Mouse (Mus musculus) fat pad, adult 2 months (tissue): Measurements from ENCODE around the gene Fabp3.

ENCODE experiments used
- DNase-seq: peaks from one replicate; pipeline ENCODE4 v3.0.0-alpha.2; 2011; ENCODE audit warnings: low read depth, low spot score; ENCODE audit errors: extremely low read depth

The Fabp3 gene

GRCm38 (mm10) chr4:130308231-130309081 lies at the start of gene Fabp3, which contains the start of gene Gm10570:
Gene Fabp3, plus strand, starts transcription at chr4:130308595.
Gene Gm10570, minus strand, starts transcription at chr4:130308674.
- no peak for DNase-seq

GRCm38 (mm10) chr4:130260406-130260805 lies 48.0 kb upstream of the Fabp3 start:
- DNase-seq, result no peak

GRCm38 (mm10) chr4:130264131-130264530 lies 44.3 kb upstream of the Fabp3 start:
- DNase-seq, result no peak

GRCm38 (mm10) chr4:130264698-130265349 lies 43.6 kb upstream of the Fabp3 start:
- no peak for DNase-seq

- no peak for DNase-seq
Measured at GRCm38 (mm10) chr4:130266601-130267000, 41.8 kb upstream of the Fabp3 start.

- DNase-seq, result no peak
Measured at GRCm38 (mm10) chr4:130267069-130267468, 41.3 kb upstream of the Fabp3 start.

GRCm38 (mm10) chr4:130268736-130269135 lies 39.7 kb upstream of the Fabp3 start:
- no peak for DNase-seq

- DNase-seq, result no peak
Measured at GRCm38 (mm10) chr4:130270089-130270488, 38.3 kb upstream of the Fabp3 start.

- DNase-seq, result no peak
Measured at GRCm38 (mm10) chr4:130270611-130271347, 37.6 kb upstream of the Fabp3 start.

- DNase-seq, result peak; percentile 50
Measured at GRCm38 (mm10) chr4:130273698-130274345, 34.6 kb upstream of the Fabp3 start.

GRCm38 (mm10) chr4:130274346-130275015 lies 33.9 kb upstream of the Fabp3 start:
- no peak for DNase-seq

- peak; percentile 8 for DNase-seq
Measured at GRCm38 (mm10) chr4:130275016-130275822, 33.2 kb upstream of the Fabp3 start.

- DNase-seq, result no peak
Measured at GRCm38 (mm10) chr4:130275823-130276105, 32.6 kb upstream of the Fabp3 start.

- peak; percentile 34 for DNase-seq
Measured at GRCm38 (mm10) chr4:130276573-130277176, 31.7 kb upstream of the Fabp3 start.

- DNase-seq, result no peak
Measured at GRCm38 (mm10) chr4:130279105-130279504, 29.3 kb upstream of the Fabp3 start, which contains the start of gene Serinc2. Gene Serinc2, minus strand, starts transcription at chr4:130279205.

GRCm38 (mm10) chr4:130282856-130283255 lies 25.5 kb upstream of the Fabp3 start:
- no peak for DNase-seq

- DNase-seq, result no peak
Measured at GRCm38 (mm10) chr4:130283826-130284225, 24.6 kb upstream of the Fabp3 start.

- no peak for DNase-seq
Measured at GRCm38 (mm10) chr4:130286531-130286930, 21.9 kb upstream of the Fabp3 start.

GRCm38 (mm10) chr4:130289824-130290223 lies 18.6 kb upstream of the Fabp3 start:
- no peak for DNase-seq
